Mouse (Mus musculus): Measurements from ENCODE around the gene Tapbp. TPM values are rescaled to one million over a fixed set of nuclear protein-coding genes. Genes with fewer than 3 reads are reported as not detected.

The Tapbp gene
- polyA plus RNA-seq, 1 experiment: 97.3 TPM

DNA sequence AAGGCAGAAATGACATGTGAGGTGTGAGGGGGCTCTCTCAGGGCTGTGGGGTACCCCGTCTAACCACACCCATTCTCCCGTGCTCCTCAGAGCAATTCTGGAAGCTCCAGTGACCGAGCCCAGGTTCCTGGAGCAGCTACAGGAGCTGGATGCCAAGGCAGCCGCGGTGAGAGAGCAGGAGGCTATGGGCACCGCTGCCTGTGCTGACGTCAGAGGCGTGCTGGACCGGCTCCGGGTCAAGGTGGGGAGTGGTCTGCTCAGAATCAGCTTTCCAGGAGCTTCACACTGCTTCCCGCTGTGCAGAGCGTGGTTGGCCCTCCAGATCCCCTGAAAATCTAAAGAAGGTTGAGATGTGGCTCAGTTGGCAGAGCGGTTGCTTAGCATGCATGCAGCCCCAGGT, 43.4 kb downstream of the Tapbp start:
- TF ChIP-seq CTCF (IDR thresholded peaks at IDR 0.05; ENCODE audit: low read depth, low read length) (no peak), EP300 (IDR thresholded peaks at IDR 0.05; ENCODE audit: insufficient read depth, low read depth, low read length) (no peak), POLR2A (IDR thresholded peaks at IDR 0.05; ENCODE audit: insufficient read depth, low read length) (no peak)
- Histone ChIP-seq H3K4me1 (ENCODE audit: control insufficient read depth, insufficient read depth, low read length) (no peaks in the 10 kb centered on the region), H3K4me3 (ENCODE audit: low read depth, low read length) (no peak overlapping the region), H3K27me3 (ENCODE audit: control insufficient read depth, insufficient read depth, low read length, poor library complexity, severe bottlenecking) (no peaks in the 10 kb centered on the region), H3K36me3 (ENCODE audit: control insufficient read depth, insufficient read depth, low read length, poor library complexity, severe bottlenecking) (peaks cover 11% of the 10 kb centered on the region), H3K27ac (ENCODE audit: insufficient read depth, low read length) (no peak overlapping the region), H3K9me3 (replicated peaks; ENCODE audit: control insufficient read depth, insufficient read depth, low read length, poor library complexity, severe bottlenecking) (no peaks in the 10 kb centered on the region), H3K9ac (ENCODE audit: low read depth, poor library complexity, severe bottlenecking) (no peak overlapping the region)

DNA sequence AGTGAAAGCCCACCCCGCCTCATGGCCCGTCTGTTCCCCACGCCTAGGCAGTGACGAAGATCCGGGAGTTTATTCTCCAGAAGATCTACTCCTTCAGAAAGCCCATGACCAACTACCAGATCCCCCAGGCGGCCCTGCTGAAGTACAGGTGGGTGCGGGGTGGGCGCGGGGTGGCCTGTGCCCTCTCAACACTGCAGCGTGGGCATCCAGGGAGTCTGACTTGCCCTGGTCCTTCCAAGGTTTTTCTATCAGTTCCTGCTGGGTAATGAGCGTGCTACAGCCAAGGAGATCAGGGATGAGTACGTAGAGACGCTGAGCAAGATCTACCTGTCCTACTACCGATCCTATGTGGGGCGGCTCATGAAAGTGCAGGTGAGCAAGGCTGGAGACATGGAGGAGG, 44.2 kb downstream of the Tapbp start:
- peaks cover 2% of the 10 kb centered on the region for H3K36me3 ChIP-seq (ENCODE audit: control insufficient read depth, insufficient read depth, low read length, poor library complexity, severe bottlenecking)
- no peak overlapping the region for H3K4me3 ChIP-seq (ENCODE audit: low read depth, low read length)
- H3K9ac ChIP-seq (ENCODE audit: low read depth, poor library complexity, severe bottlenecking): no peak overlapping the region
- H3K9me3 ChIP-seq (replicated peaks; ENCODE audit: control insufficient read depth, insufficient read depth, low read length, poor library complexity, severe bottlenecking): no peaks in the 10 kb centered on the region
- H3K27ac ChIP-seq (ENCODE audit: insufficient read depth, low read length): no peak overlapping the region
- TF ChIP-seq CTCF (IDR thresholded peaks at IDR 0.05; ENCODE audit: low read depth, low read length): no peak
- no peak for TF ChIP-seq POLR2A (IDR thresholded peaks at IDR 0.05; ENCODE audit: insufficient read depth, low read length)
- no peaks in the 10 kb centered on the region for H3K27me3 ChIP-seq (ENCODE audit: control insufficient read depth, insufficient read depth, low read length, poor library complexity, severe bottlenecking)
- no peaks in the 10 kb centered on the region for H3K4me1 ChIP-seq (ENCODE audit: control insufficient read depth, insufficient read depth, low read length)

- Histone ChIP-seq H3K36me3 (ENCODE audit: control insufficient read depth, insufficient read depth, low read length, poor library complexity, severe bottlenecking) (no peaks in the 10 kb centered on the region), H3K9ac (ENCODE audit: low read depth, poor library complexity, severe bottlenecking) (no peak overlapping the region), H3K4me1 (ENCODE audit: control insufficient read depth, insufficient read depth, low read length) (no peaks in the 10 kb centered on the region), H3K4me3 (ENCODE audit: low read depth, low read length) (no peak overlapping the region), H3K27me3 (ENCODE audit: control insufficient read depth, insufficient read depth, low read length, poor library complexity, severe bottlenecking) (no peaks in the 10 kb centered on the region), H3K9me3 (replicated peaks; ENCODE audit: control insufficient read depth, insufficient read depth, low read length, poor library complexity, severe bottlenecking) (no peaks in the 10 kb centered on the region), H3K27ac (ENCODE audit: insufficient read depth, low read length) (no peak overlapping the region)
- TF ChIP-seq CTCF (IDR thresholded peaks at IDR 0.05; ENCODE audit: low read depth, low read length) (no peak), EP300 (IDR thresholded peaks at IDR 0.05; ENCODE audit: insufficient read depth, low read depth, low read length) (no peak), POLR2A (IDR thresholded peaks at IDR 0.05; ENCODE audit: insufficient read depth, low read length) (no peak)
Measured at GRCm38 (mm10) chr17:33962876-33963275, 47.2 kb downstream of the Tapbp start.

DNA sequence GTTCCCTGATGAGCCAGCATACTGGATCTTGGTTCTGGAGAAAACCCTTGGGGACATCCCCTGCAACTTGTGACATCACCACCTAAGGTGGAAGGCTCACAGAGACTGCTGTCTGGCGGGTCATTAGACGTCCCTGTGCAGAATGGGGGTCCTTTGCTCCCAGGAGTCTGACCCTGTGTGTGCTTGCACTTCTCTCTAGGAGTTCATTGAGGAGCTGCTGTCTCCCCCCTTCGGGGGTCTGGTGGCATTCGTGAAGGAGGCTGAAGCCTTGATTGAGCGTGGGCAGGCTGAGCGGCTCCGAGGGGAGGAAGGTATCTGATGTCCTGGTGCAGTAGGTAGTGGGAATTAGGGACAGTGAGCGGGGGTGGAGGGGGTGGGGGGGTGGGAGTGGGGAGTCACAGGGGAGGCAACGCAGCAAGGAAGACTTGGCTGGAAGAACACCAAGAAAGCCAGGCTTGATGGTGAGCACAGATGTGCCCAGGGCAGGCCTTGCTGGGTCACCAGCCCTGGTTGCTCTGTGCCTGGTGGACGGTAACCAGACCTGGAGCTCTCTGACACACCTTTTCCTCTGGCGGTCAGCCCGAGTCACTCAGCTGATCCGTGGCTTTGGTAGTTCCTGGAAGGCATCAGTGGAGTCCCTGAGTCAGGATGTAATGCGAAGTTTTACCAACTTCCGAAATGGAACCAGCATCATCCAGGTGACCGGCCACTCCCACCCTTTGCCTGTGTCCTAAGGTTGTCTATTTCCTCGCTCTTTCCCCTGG, 49.6 kb downstream of the Tapbp start:
- Histone ChIP-seq H3K27ac (ENCODE audit: insufficient read depth, low read length) (no peak overlapping the region), H3K36me3 (ENCODE audit: control insufficient read depth, insufficient read depth, low read length, poor library complexity, severe bottlenecking) (no peaks in the 10 kb centered on the region), H3K9ac (ENCODE audit: low read depth, poor library complexity, severe bottlenecking) (no peak overlapping the region), H3K27me3 (ENCODE audit: control insufficient read depth, insufficient read depth, low read length, poor library complexity, severe bottlenecking) (no peaks in the 10 kb centered on the region), H3K4me1 (ENCODE audit: control insufficient read depth, insufficient read depth, low read length) (no peaks in the 10 kb centered on the region), H3K4me3 (ENCODE audit: low read depth, low read length) (no peak overlapping the region), H3K9me3 (replicated peaks; ENCODE audit: control insufficient read depth, insufficient read depth, low read length, poor library complexity, severe bottlenecking) (no peaks in the 10 kb centered on the region)
- TF ChIP-seq POLR2A (IDR thresholded peaks at IDR 0.05; ENCODE audit: insufficient read depth, low read length) (no peak), EP300 (IDR thresholded peaks at IDR 0.05; ENCODE audit: insufficient read depth, low read depth, low read length) (no peak), CTCF (IDR thresholded peaks at IDR 0.05; ENCODE audit: low read depth, low read length) (no peak)

GRCm38 (mm10) chr17:33965846-33966550, 50.3 kb downstream of the Tapbp start:
- Histone ChIP-seq H3K4me1 (ENCODE audit: control insufficient read depth, insufficient read depth, low read length) (no peaks in the 10 kb centered on the region), H3K27me3 (ENCODE audit: control insufficient read depth, insufficient read depth, low read length, poor library complexity, severe bottlenecking) (no peaks in the 10 kb centered on the region), H3K9ac (ENCODE audit: low read depth, poor library complexity, severe bottlenecking) (no peak overlapping the region), H3K4me3 (ENCODE audit: low read depth, low read length) (no peak overlapping the region), H3K36me3 (ENCODE audit: control insufficient read depth, insufficient read depth, low read length, poor library complexity, severe bottlenecking) (no peaks in the 10 kb centered on the region), H3K27ac (ENCODE audit: insufficient read depth, low read length) (no peak overlapping the region), H3K9me3 (replicated peaks; ENCODE audit: control insufficient read depth, insufficient read depth, low read length, poor library complexity, severe bottlenecking) (no peaks in the 10 kb centered on the region; the same call in 1 of the 2 replicates)
- TF ChIP-seq CTCF (IDR thresholded peaks at IDR 0.05; ENCODE audit: low read depth, low read length) (no peak), POLR2A (IDR thresholded peaks at IDR 0.05; ENCODE audit: insufficient read depth, low read length) (no peak), EP300 (IDR thresholded peaks at IDR 0.05; ENCODE audit: insufficient read depth, low read depth, low read length) (no peak)

GRCm38 (mm10) chr17:33968489-33968888, 52.8 kb downstream of the Tapbp start:
- Histone ChIP-seq H3K36me3 (ENCODE audit: control insufficient read depth, insufficient read depth, low read length, poor library complexity, severe bottlenecking) (no peaks in the 10 kb centered on the region), H3K9ac (ENCODE audit: low read depth, poor library complexity, severe bottlenecking) (no peak overlapping the region), H3K4me1 (ENCODE audit: control insufficient read depth, insufficient read depth, low read length) (no peaks in the 10 kb centered on the region), H3K27me3 (ENCODE audit: control insufficient read depth, insufficient read depth, low read length, poor library complexity, severe bottlenecking) (no peaks in the 10 kb centered on the region), H3K9me3 (replicated peaks; ENCODE audit: control insufficient read depth, insufficient read depth, low read length, poor library complexity, severe bottlenecking) (no peaks in the 10 kb centered on the region; the same call in 1 of the 2 replicates), H3K27ac (ENCODE audit: insufficient read depth, low read length) (no peak overlapping the region), H3K4me3 (ENCODE audit: low read depth, low read length) (no peak overlapping the region)
- TF ChIP-seq CTCF (IDR thresholded peaks at IDR 0.05; ENCODE audit: low read depth, low read length) (peak; percentile 93), EP300 (IDR thresholded peaks at IDR 0.05; ENCODE audit: insufficient read depth, low read depth, low read length) (no peak)

All from ES-Bruce4 (cell line).